Mouse (Mus musculus): ENCODE measurements around the gene Bcan.

DNA sequence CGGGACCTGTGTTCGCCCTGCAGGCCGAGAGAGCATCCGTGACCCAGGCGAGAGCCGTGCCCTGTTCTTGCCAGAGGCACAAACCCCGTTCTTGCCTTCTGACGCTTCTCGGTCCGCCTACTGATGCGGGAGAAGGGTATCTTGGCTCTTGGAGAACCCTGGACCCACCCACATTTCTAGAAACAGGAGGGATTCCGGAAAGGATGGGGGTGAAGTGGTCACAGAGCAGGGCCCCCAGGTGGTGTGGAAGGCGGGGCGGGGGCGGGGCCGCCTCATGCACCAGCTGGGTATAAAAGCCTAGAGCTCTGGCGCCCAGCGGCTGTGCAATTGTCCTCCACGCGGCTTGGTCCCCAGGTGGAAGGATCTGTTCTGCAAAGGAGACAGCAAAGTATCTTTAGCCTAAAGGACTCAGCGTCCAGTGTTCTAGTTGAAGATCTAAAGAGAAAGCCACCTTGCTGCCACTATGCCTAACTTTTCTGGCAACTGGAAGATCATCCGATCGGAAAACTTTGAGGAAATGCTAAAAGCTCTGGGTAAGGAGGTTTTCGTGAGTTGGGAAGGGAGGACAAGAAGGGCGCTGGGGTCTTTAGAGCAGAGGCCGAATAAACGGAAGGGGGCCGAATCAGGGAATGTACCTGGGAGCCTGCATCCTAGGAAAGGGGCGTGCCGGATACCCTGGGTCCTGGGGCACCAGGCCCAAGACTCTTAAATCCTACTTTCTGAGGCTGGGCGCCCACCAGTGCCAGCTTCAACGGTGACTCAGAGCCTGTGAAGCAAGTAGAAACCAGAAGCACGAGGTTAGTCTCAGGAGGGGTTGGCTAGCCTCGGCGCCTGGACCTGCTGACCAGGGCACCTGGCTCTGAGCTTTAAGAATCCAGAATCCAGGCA, 51.4 kb downstream of the Bcan start, which contains the start of gene Crabp2:
- no peak for TF ChIP-seq CTCF (IDR thresholded peaks at IDR 0.05; ENCODE audit: low read depth)
- TF ChIP-seq EP300 (IDR thresholded peaks at IDR 0.05; ENCODE audit: low read depth): no peak

Data from liver, postnatal 0 days (tissue).